Mouse (Mus musculus): ENCODE measurements around the gene Brpf1.

Gene Brpf1

GRCm38 (mm10) chr6:113353696-113354095 lies 46.8 kb downstream of the Brpf1 start:
- 74% methylated on average over 3 of the region's 3 CpGs for WGBS

- WGBS, result 71% methylated on average over 4 of the region's 4 CpGs
Measured at GRCm38 (mm10) chr6:113361476-113361875, 54.5 kb downstream of the Brpf1 start.

- 70% methylated on average over 1 of the region's 1 CpGs for WGBS
Measured at GRCm38 (mm10) chr6:113362241-113362640, 55.3 kb downstream of the Brpf1 start.

GRCm38 (mm10) chr6:113364518-113365135 lies 57.7 kb downstream of the Brpf1 start:
- 67% methylated on average over 8 of the region's 8 CpGs for WGBS

GRCm38 (mm10) chr6:113366639-113367038 lies 59.7 kb downstream of the Brpf1 start:
- 90% methylated on average over 6 of the region's 6 CpGs for WGBS

- WGBS, result 100% methylated on average over 1 of the region's 1 CpGs
Measured at GRCm38 (mm10) chr6:113367574-113367973, 60.6 kb downstream of the Brpf1 start.

- WGBS, result 96% methylated on average over 7 of the region's 7 CpGs
Measured at GRCm38 (mm10) chr6:113368124-113368523, 61.2 kb downstream of the Brpf1 start.

- WGBS, result 79% methylated on average over 5 of the region's 5 CpGs
Measured at GRCm38 (mm10) chr6:113368577-113368976, 61.6 kb downstream of the Brpf1 start.

- 94% methylated on average over 20 of the region's 20 CpGs for WGBS
Measured at GRCm38 (mm10) chr6:113370194-113370929, 63.4 kb downstream of the Brpf1 start.

- WGBS, result 94% methylated on average over 4 of the region's 4 CpGs
Measured at GRCm38 (mm10) chr6:113373491-113373890, 66.6 kb downstream of the Brpf1 start.
